Mouse (Mus musculus) thymus, postnatal 0 days (tissue): ENCODE data around the gene Trpv1. TPM values are rescaled to one million over a fixed set of nuclear protein-coding genes. Genes with fewer than 3 reads are reported as not detected.

Source experiments
- DNase-seq: peaks from one replicate; pipeline ENCODE4 v3.0.0-alpha.2; 2015; ENCODE audit warnings: low spot score
- polyA plus RNA-seq: library from polyadenylated mRNA; unstranded; fragments of >200 nt; fragmentation: Nextera tagmentation; extraction: Ambion mirVana; gene quantifications from 2 replicates; pipeline ENCODE4 v1.2.1, GENCODE M21; 2015

Trpv1 gene
- polyA plus RNA-seq, 1 experiment from 2014 or later, result not detected

DNA sequence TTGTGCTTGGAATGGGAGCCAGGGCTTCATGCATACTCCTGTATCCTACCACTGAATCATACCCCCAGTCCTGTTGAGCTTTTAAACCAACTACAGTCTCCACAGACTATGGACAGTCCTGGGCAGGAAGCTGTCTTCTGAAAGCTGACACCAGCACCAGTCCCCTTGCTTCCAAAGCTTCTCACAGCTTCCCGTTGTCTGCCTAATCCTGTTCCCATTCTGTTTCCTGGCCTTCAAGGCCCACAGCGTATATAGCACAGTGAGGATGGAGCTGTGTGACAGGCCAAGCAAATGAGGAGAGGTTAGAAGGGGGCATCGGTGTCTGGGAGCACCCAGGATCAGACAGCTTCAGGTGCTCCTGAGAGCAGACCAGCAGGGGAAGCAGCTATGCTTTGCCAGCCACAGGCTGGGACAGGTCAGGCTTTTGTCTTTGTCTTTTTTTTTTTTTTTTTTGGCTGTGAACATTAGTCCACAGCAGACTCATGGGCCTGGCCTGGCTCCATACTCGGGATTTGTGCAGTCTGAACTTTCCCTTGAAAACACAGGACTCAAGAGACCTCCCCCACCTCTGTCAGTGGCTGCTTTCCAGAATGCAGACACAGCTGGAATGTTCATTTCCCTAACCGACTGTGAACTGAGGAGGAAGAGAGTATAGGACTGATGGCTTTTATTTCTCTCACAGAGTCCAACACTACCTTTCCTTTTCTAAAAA lies 2.1 kb downstream of the Trpv1 start:
- no peak for DNase-seq

GRCm38 (mm10) chr11:73236731-73237130 lies 2.6 kb downstream of the Trpv1 start:
- no peak for DNase-seq

DNA sequence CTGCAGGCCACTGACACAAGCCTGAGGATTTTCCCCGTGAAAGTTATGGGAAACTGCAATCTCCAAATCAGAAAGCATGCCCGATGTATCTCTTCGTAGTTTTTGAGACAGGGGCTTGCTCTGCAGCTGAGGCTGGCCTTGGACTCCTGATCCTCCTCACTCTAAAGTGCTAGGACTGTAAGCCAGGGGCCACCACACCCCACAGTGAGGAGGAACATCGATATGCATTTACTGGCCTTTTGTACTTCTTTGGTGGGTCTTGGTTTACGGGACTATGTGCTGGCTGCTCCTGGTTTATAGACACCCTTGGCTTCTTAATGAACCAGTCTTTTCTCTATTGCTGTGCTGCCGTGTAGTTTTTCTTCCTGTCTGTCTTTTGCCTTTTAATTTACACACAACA lies 8.1 kb downstream of the Trpv1 start:
- DNase-seq, result no peak

DNA sequence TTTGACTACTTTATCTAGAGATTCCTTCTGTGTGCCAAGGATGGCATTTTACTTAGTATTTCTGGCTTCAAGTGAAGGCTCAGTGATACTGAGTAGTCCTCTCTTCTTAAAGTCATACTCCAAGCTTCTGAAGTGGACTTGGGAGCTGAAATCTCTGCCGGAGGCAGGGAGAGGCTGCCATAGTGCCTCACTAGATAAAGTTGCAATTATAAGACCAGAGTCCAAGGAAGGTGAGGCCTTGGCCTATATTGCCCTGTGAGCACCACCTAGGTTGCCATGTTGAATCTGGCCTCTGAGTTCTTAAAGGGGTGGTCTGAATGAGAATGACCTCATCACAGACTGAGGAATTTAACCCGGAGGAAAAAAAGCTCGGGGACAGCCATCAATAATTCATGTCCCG lies 8.7 kb downstream of the Trpv1 start:
- DNase-seq, result no peak

DNA sequence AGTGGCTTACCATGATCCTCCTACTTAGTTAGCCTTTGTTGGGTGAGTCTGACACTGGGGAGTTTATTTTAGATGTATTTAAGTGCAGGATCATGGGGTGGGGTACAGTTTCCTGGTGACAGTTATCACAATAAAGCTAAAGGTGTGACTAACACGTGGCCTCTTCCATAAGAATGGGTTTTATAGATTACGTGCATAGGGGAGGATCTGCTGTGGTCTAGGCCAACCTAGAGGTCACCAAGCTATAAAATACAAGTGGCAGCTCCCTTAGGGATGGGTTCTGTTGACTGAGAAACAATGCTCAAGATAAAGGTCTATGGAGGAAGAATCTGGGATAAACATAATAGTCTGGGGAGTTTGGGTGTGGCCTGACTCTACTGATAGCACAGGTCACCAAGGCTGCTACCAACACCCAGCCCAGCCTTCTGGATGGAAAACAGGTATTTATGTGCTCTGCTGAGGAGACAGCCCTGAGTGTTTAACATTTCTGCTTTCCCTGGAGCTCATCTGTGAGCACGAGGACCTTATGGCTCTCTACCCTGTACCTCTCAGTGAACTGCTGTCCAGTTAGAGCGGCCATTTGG lies 23.4 kb downstream of the Trpv1 start:
- no peak for DNase-seq

- DNase-seq, result no peak
Observed at GRCm38 (mm10) chr11:73258664-73259063, 24.6 kb downstream of the Trpv1 start.

DNA sequence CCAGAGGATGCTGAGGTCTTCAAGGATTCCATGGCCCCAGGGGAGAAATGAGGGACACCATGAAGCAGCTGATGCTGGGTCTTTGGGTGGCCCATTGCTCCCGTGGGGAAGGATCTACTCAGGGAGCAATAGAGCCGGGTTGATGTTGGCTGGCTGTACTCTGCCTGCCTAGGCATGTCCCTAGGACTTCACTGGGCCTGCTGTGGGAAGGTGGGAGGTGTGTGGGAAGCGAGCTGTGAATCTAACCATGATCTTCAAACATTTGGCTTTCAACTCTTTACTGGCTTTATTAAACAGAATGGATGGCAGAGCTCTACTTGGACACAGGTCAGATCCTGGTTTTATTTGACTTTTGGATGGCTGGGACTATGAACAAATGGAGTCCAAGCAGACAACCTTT lies 26.4 kb downstream of the Trpv1 start:
- DNase-seq, result no peak

DNA sequence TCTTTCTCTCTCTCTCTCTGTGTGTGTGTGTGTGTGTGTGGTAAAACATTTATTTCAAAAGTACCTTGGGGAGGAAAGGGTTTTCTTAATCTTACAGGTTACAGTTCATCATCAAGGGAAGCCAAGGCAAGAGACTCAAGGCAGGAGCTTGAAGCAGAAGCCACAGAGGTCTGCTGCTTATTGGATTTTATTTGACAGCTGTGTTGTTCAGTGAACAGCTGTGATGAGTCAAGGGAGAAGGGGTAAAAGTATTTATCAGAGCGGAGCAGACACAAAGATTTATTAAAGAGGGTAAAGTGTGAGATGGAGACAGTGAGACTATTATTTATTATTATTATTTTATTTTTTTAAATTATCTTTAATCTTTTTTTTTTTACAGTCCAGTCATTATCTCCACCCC lies 27.3 kb downstream of the Trpv1 start:
- DNase-seq, result no peak

GRCm38 (mm10) chr11:73267267-73267666 lies 33.2 kb downstream of the Trpv1 start, which contains the start of gene Trpv3:
Gene Trpv3, plus strand, starts transcription at chr11:73267388.
- DNase-seq, result no peak

GRCm38 (mm10) chr11:73274821-73275220 lies 40.7 kb downstream of the Trpv1 start:
- DNase-seq, result no peak

DNA sequence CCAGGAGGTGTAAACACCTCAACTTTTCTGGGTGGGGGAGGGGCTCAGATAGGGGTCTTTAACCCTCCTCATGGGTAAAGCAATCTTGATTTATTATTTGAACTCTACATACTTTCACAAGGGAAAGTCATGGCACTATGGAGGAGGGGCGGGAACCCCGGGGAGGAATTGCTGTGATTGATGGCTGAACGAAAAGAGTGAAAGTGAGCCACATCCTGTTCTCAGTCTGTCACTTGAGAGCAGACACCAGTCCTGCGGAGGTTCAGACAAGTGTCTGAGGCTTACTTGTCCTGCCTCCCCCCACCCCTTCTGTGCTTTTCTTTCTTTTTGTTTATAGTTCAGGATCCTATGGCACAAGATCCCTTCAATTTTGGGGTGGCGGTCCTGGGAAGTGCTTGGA lies 46.6 kb downstream of the Trpv1 start:
- no peak for DNase-seq

GRCm38 (mm10) chr11:73281528-73282027 lies 47.5 kb downstream of the Trpv1 start:
- DNase-seq, result peak; percentile 59

- DNase-seq, result no peak
Observed at GRCm38 (mm10) chr11:73283369-73283768, 49.3 kb downstream of the Trpv1 start.

DNA sequence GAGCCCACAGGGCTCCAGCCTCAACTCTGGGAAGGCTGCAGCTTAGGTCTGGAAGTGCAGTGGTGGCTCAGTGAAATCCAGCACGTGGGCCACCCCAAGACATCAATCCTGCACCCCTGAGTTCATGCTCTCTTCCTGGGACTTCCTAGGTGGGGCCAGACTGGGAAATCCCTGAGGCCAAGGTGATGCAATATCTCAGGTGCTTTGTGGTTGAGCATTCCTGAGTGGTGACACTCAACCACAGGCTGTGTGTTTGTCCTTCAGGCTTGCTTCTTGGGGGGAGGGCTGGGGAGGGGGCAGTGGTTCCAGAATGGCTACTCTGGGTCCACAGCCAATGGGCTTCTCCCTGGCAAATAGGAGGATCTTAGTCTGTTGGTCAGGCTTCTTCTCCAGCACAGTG lies 49.8 kb downstream of the Trpv1 start:
- DNase-seq, result no peak

DNA sequence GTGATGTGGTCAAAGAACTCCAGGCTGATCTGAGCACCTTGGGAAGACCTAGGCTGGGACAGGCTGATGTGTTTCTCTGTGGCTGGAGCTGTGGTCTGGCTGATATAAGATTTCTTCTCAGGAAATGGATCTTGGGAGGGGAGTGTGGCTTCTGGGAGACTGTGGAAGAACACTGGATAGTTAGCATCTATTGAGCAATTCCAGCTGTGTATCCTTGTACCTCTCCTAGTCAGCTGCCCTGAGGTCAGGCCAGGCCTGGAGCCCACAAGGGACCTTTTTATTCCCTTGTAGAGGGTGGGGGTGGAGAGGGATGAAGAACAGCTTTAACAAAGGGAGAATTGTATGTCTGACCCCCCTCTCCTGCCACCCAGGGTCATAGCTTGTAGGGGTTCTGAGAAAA lies 50.3 kb downstream of the Trpv1 start:
- no peak for DNase-seq

DNA sequence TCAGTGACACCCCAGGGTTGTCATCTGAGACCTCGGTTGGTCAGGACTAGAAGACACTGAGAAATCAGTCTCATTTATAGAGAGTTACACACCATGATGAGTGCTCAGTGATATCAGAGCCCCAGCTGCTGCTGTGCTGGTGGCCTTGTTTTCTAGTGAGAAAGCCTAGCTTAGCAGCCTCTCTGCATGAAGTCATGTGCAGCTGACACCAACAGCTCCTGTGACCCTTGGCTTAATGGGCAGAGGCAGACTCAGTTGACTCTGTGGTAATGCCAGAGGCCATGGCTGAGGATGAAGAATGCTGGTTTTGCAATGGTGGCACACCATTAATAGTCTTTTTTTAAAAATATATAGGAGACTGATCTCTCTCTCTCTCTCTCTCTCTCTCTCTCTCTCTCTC lies 55.5 kb downstream of the Trpv1 start:
- DNase-seq, result no peak

DNA sequence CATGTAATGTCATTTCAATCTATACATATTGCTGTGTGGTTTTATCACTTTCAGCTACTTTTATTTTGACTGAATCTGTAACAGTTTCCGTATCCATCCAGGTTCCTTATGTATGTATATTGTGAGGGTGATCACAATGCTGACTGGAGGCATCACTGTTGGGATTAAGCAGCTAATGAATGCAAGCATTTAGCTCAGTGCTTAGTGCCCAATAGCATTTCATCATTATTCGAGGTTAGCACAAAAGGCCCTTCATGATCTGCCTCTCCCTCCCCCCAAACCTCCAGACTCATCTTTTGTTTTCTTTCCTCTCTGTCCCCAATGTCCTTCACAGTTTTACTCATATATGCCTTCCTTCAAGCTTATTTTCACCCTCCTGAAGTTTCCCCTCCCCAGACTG lies 69.0 kb downstream of the Trpv1 start:
- DNase-seq, result no peak

Other genes starting within 250 kb of the Trpv1 start
- gene P2rx1, start 235.2 kb upstream of the Trpv1 start, polyA plus RNA-seq, result 61.5 and 71.4 TPM in 2 replicates
- 18.8 and 19.6 TPM in 2 replicates for gene Camkk1, start 215.3 kb upstream of the Trpv1 start, polyA plus RNA-seq
- gene Ncbp3, start 186.5 kb upstream of the Trpv1 start, polyA plus RNA-seq, result 9.0 and 13.3 TPM in 2 replicates
- gene Itgae, start 143.7 kb upstream of the Trpv1 start, polyA plus RNA-seq, result 8.0 and 10.5 TPM in 2 replicates
- gene Haspin, start 96.0 kb upstream of the Trpv1 start, polyA plus RNA-seq, result 19.7 and 22.0 TPM in 2 replicates
- gene P2rx5, start 73.9 kb upstream of the Trpv1 start, polyA plus RNA-seq, result 0.33 and 0.51 TPM in 2 replicates
- 156 and 166 TPM in 2 replicates for gene Emc6, start 57.3 kb upstream of the Trpv1 start, polyA plus RNA-seq
- gene Tax1bp3, start 57.2 kb upstream of the Trpv1 start, polyA plus RNA-seq, result 116 and 119 TPM in 2 replicates
- gene Ctns, start 35.2 kb upstream of the Trpv1 start, polyA plus RNA-seq, result 13.2 and 13.9 TPM in 2 replicates
- 2.2 and 2.8 TPM in 2 replicates for gene Shpk, start 34.8 kb upstream of the Trpv1 start, polyA plus RNA-seq
- gene Trpv3, start 33.1 kb downstream of the Trpv1 start, polyA plus RNA-seq, result 0.04 TPM in 2 replicates
- gene Aspa, start 95.3 kb downstream of the Trpv1 start, polyA plus RNA-seq, result 0.62 and 0.96 TPM in 2 replicates
- gene Gm49340, start 95.4 kb downstream of the Trpv1 start, polyA plus RNA-seq, result not detected in 2 replicates
- gene Spata22, start 95.4 kb downstream of the Trpv1 start, polyA plus RNA-seq, result not detected in 2 replicates
- not detected in 2 replicates for gene Olfr20, start 116.5 kb downstream of the Trpv1 start, polyA plus RNA-seq
- gene Olfr376, start 137.0 kb downstream of the Trpv1 start, polyA plus RNA-seq, result not detected in 2 replicates
- gene Olfr1, start 165.3 kb downstream of the Trpv1 start, polyA plus RNA-seq, result not detected in 2 replicates
- gene Olfr378, start 194.2 kb downstream of the Trpv1 start, polyA plus RNA-seq, result not detected in 2 replicates
- gene Olfr380, start 223.2 kb downstream of the Trpv1 start, polyA plus RNA-seq, result not detected in 2 replicates